In genomic region chr15:89343325-89343724, GRCm38 (mm10) we compare ENCODE assay signal across 28 mouse cellular contexts. TPM values are rescaled to one million over a fixed set of nuclear protein-coding genes. Genes with fewer than 3 reads are reported as not detected.
DNase-seq lines count a peak whose midpoint lies in the region; TF ChIP-seq lines count a peak whose summit lies in the region.
"Had no signal": no experiment of that assay in that cellular context is flagged by ENCODE, and none has a peak within 500 bp of the region (broad histone marks: within the 10 kb centered on the region; RNA-seq: fewer than 3 reads in every experiment).

No protein-coding gene starts in this region.

- H3K4me1 ChIP-seq in MEL (ENCODE audit: control insufficient read depth in 1 of 2, insufficient read depth in 2 of 2, low read length in 2 of 2): peaks cover 5% of the 10 kb centered on the region in 2 experiments
- H3K4me1 ChIP-seq: embryonic facial prominence, embryonic 12.5 days; hindbrain, embryonic 12.5 days; limb, embryonic 15.5 days; neural tube, embryonic 12.5 days had no signal

- no peak overlapping the region for H3K27ac ChIP-seq in layer of hippocampus, adult 2 months
- H3K27ac ChIP-seq in MEL (ENCODE audit: control insufficient read depth, low read depth, low read length): no peak overlapping the region
- H3K27ac ChIP-seq: embryonic facial prominence, embryonic 12.5 days; hindbrain, embryonic 12.5 days; limb, embryonic 15.5 days; neural tube, embryonic 12.5 days had no signal

- no peaks in the 10 kb centered on the region for H3K27me3 ChIP-seq in MEL (ENCODE audit: control insufficient read depth in 1 of 2, insufficient read depth in 2 of 2, low read length in 2 of 2)
- H3K27me3 ChIP-seq: embryonic facial prominence, embryonic 12.5 days; hindbrain, embryonic 12.5 days; limb, embryonic 15.5 days; neural tube, embryonic 12.5 days had no signal

- peak; percentile 68 for TF ChIP-seq CTCF in layer of hippocampus, adult 2 months (conservative IDR thresholded peaks at IDR 0.05)
- TF ChIP-seq CTCF in MEL (IDR thresholded peaks at IDR 0.05 in 2 of 3, conservative IDR thresholded peaks at IDR 0.05 in 1 of 3; ENCODE audit: control insufficient read depth in 1 of 3, insufficient read depth in 1 of 3, low read depth in 2 of 3, low read length in 3 of 3, poor library complexity in 1 of 3, severe bottlenecking in 1 of 3): peak in 2 of 3 experiments; percentile 23 to 51; a peak in 4 of 6 replicates

- TF ChIP-seq POLR2A in MEL (IDR thresholded peaks at IDR 0.05; ENCODE audit: control insufficient read depth in 1 of 2, insufficient read depth in 1 of 2, low read depth in 1 of 2, low read length in 2 of 2, poor library complexity in 1 of 2): no peak

- H3K9me3 ChIP-seq in MEL (replicated peaks; ENCODE audit: insufficient read depth, low read length): no peaks in the 10 kb centered on the region
- H3K9me3 ChIP-seq: embryonic facial prominence, embryonic 12.5 days; hindbrain, embryonic 12.5 days; limb, embryonic 15.5 days; neural tube, embryonic 12.5 days had no signal

- no peak overlapping the region for H3K4me3 ChIP-seq in layer of hippocampus, adult 2 months
- no peak overlapping the region for H3K4me3 ChIP-seq in MEL (ENCODE audit: control insufficient read depth in 1 of 2, insufficient read depth in 1 of 2, low read depth in 2 of 2, low read length in 2 of 2)
- H3K4me3 ChIP-seq: embryonic facial prominence, embryonic 12.5 days; hindbrain, embryonic 12.5 days; limb, embryonic 15.5 days; neural tube, embryonic 12.5 days had no signal

- peak; percentile 36 for TF ChIP-seq RAD21 in MEL (IDR thresholded peaks at IDR 0.05; ENCODE audit: low read depth, low read length)

- peak; percentile 17 for DNase-seq in cerebellum, adult 9-10 months
- no peak for DNase-seq in cerebellum, adult 11 months
- no peak for DNase-seq in layer of hippocampus, adult 2 months (ENCODE audit: low spot score in 2 of 2)
- no peak for DNase-seq in layer of hippocampus, postnatal 36 days
- DNase-seq in 3T3-L1 (ENCODE audit: low read depth, low spot score): peak; percentile 20
- DNase-seq in MEL (ENCODE audit: low read depth, low spot score): no peak
- no peak for DNase-seq in c-Kit-positive CD71-positive TER-119-positive erythroid progenitor cells, embryonic 14.5 days (ENCODE audit: low spot score)
- DNase-seq in right cerebral cortex, postnatal 36 days (ENCODE audit: low spot score in 2 of 2): no peak
- DNase-seq: adrenal gland, postnatal 10 days; cerebellum, adult 18-20 months; kidney, adult 11 months; lung, postnatal 10 days; right cerebral cortex, postnatal 14 days; thymus, postnatal 25 days had no signal

- no peaks in the 10 kb centered on the region for H3K36me3 ChIP-seq in MEL (ENCODE audit: control insufficient read depth in 1 of 2, insufficient read depth in 2 of 2, low read length in 2 of 2)
- H3K36me3 ChIP-seq: embryonic facial prominence, embryonic 12.5 days; hindbrain, embryonic 12.5 days; neural tube, embryonic 12.5 days had no signal

- no peaks in the 10 kb centered on the region for H3K79me2 ChIP-seq in MEL (ENCODE audit: control insufficient read depth, insufficient read depth, low read length, poor library complexity)

- TF ChIP-seq EP300 in MEL (IDR thresholded peaks at IDR 0.05; ENCODE audit: low read depth in 1 of 2, low read length in 2 of 2): no peak

- no peak overlapping the region for H3K9ac ChIP-seq in MEL (ENCODE audit: control insufficient read depth, low read depth, low read length, poor library complexity, severe bottlenecking)
- H3K9ac ChIP-seq: embryonic facial prominence, embryonic 12.5 days; hindbrain, embryonic 12.5 days; limb, embryonic 15.5 days; neural tube, embryonic 12.5 days had no signal

TF ChIP-seq in MEL, 35 proteins besides CTCF, POLR2A, EP300 and RAD21:
- TF ChIP-seq TBP (IDR thresholded peaks at IDR 0.05; ENCODE audit: low read depth, low read length) (no peak), USF2 (IDR thresholded peaks at IDR 0.05; ENCODE audit: borderline replicate concordance in 1 of 2, insufficient read depth in 1 of 2, low read depth in 1 of 2, low read length in 2 of 2) (no peak), POLR2AphosphoS5 (IDR thresholded peaks at IDR 0.05; ENCODE audit: borderline replicate concordance, low read depth, low read length) (no peak), TAL1 (IDR thresholded peaks at IDR 0.05; ENCODE audit: low read length) (no peak), MAZ (IDR thresholded peaks at IDR 0.05; ENCODE audit: low read depth, low read length) (no peak), GATA1 (IDR thresholded peaks at IDR 0.05; ENCODE audit: low read depth, low read length) (no peak), UBTF (IDR thresholded peaks at IDR 0.05; ENCODE audit: borderline replicate concordance, insufficient read depth, low read depth, low read length) (no peak), MYC (IDR thresholded peaks at IDR 0.05; ENCODE audit: low read depth, low read length) (no peak), ELF1 (IDR thresholded peaks at IDR 0.05; ENCODE audit: low read depth, low read length) (no peak), MEF2A (IDR thresholded peaks at IDR 0.05; ENCODE audit: extremely low read depth, insufficient replicate concordance, low read depth, low read length, poor library complexity, severe bottlenecking) (no peak), ZC3H11A (IDR thresholded peaks at IDR 0.05; ENCODE audit: low read depth, low read length) (0 out of 2 replicates have a peak, but pooled peaks have one; percentile 25), SMC3 (IDR thresholded peaks at IDR 0.05; ENCODE audit: low read depth, low read length) (peak; percentile 31), JUND (IDR thresholded peaks at IDR 0.05; ENCODE audit: low read depth, low read length) (no peak), KAT2A (conservative IDR thresholded peaks at IDR 0.05; ENCODE audit: low read depth, low read length) (no peak), ZKSCAN1 (IDR thresholded peaks at IDR 0.05; ENCODE audit: low read depth, low read length) (no peak)

RNA-seq across cellular contexts. Expression of gene Miox, which starts 9.1 kb away (rescaled TPM):
- total RNA-seq in layer of hippocampus, adult 2 months (2021): not detected
- not detected for total RNA-seq in layer of hippocampus, postnatal 36 days (2021)
- not detected in 2 replicates for total RNA-seq in MEL (2012; rRNA removed)
- not detected for polyA plus RNA-seq in MEL (2012; ENCODE audit: insufficient read depth in 1 of 2, insufficient read length in 2 of 2, low read depth in 1 of 2, low replicate concordance in 2 of 2, missing spikeins in 1 of 2)
- total RNA-seq: gastrocnemius, adult 8-10 months; heart, adult 8-10 months; layer of hippocampus, postnatal 10 days; left cerebral cortex, postnatal 25 days; megakaryocyte-erythroid progenitor cell, adult 5-6 weeks had no signal
- polyA plus RNA-seq: brain, embryonic 14.5 days; C2C12; cortical plate, adult 2 months; embryonic facial prominence, embryonic 12.5 days; forebrain, embryonic 16.5 days; heart, embryonic 16.5 days; hindbrain, embryonic 12.5 days; limb, embryonic 15.5 days; neural tube, embryonic 12.5 days had no signal

RNA-seq across cellular contexts. Expression of gene Lmf2, which starts 12.1 kb away (rescaled TPM):
- total RNA-seq in layer of hippocampus, adult 2 months (2021): 10 to 100 TPM; 14.8 to 20.0 TPM
- total RNA-seq in layer of hippocampus, postnatal 36 days (2021): 10 to 100 TPM; 19.7 to 21.4 TPM
- total RNA-seq in MEL (2012; rRNA removed): 14.5 and 14.7 TPM in 2 replicates
- 10 to 100 TPM in 1 of 2 experiments, not detected in 1; 52.0 TPM for polyA plus RNA-seq in MEL (2012; ENCODE audit: insufficient read depth in 1 of 2, insufficient read length in 2 of 2, low read depth in 1 of 2, low replicate concordance in 2 of 2, missing spikeins in 1 of 2)

RNA-seq across cellular contexts. Expression of gene Ncaph2, which starts 12.2 kb away (rescaled TPM):
- total RNA-seq in layer of hippocampus, adult 2 months (2021): 100 to 1,000 TPM in 1 of 2 experiments, 10 to 100 TPM in 1; 97.6 to 101 TPM
- total RNA-seq in layer of hippocampus, postnatal 36 days (2021): 10 to 100 TPM; 87.0 to 95.3 TPM
- total RNA-seq in MEL (2012; rRNA removed): 126 and 137 TPM in 2 replicates
- polyA plus RNA-seq in MEL (2012; ENCODE audit: insufficient read depth in 1 of 2, insufficient read length in 2 of 2, low read depth in 1 of 2, low replicate concordance in 2 of 2, missing spikeins in 1 of 2): 100 to 1,000 TPM; 160 to 165 TPM

RNA-seq across cellular contexts. Expression of gene Adm2, which starts 20.8 kb away (rescaled TPM):
- not detected for total RNA-seq in layer of hippocampus, adult 2 months (2021)
- not detected for total RNA-seq in layer of hippocampus, postnatal 36 days (2021)
- 1.4 and 7.1 TPM in 2 replicates for total RNA-seq in MEL (2012; rRNA removed)
- 10 to 100 TPM in 1 of 2 experiments, not detected in 1; 18.2 TPM for polyA plus RNA-seq in MEL (2012; ENCODE audit: insufficient read depth in 1 of 2, insufficient read length in 2 of 2, low read depth in 1 of 2, low replicate concordance in 2 of 2, missing spikeins in 1 of 2)
- total RNA-seq: adrenal gland, postnatal 10 days; gastrocnemius, adult 8-10 months; heart, adult 8-10 months; layer of hippocampus, postnatal 10 days; left cerebral cortex, postnatal 25 days; megakaryocyte-erythroid progenitor cell, adult 5-6 weeks had no signal
- polyA plus RNA-seq: brain, embryonic 14.5 days; cortical plate, adult 2 months; embryonic facial prominence, embryonic 12.5 days; forebrain, embryonic 16.5 days; hindbrain, embryonic 12.5 days; neural tube, embryonic 12.5 days had no signal

RNA-seq across cellular contexts. Expression of gene Sbf1, which starts 28.2 kb away (rescaled TPM):
- 100 to 1,000 TPM; 356 to 361 TPM for total RNA-seq in layer of hippocampus, adult 2 months (2021)
- 100 to 1,000 TPM; 330 to 340 TPM for total RNA-seq in layer of hippocampus, postnatal 36 days (2021)
- 80.4 and 84.6 TPM in 2 replicates for total RNA-seq in MEL (2012; rRNA removed)
- 100 to 1,000 TPM in 1 of 2 experiments, not detected in 1; 147 TPM for polyA plus RNA-seq in MEL (2012; ENCODE audit: insufficient read depth in 1 of 2, insufficient read length in 2 of 2, low read depth in 1 of 2, low replicate concordance in 2 of 2, missing spikeins in 1 of 2)

Comparison
In these comparisons a context has a peak if more than half of its experiments do, and no peak if none do; other contexts are left out.
1. DNase-seq: peak in cerebellum, adult 9-10 months (single experiment) and 3T3-L1 (single experiment); none in cerebellum, adult 11 months (single experiment), layer of hippocampus, adult 2 months (0 of 2), layer of hippocampus, postnatal 36 days (0 of 2), MEL (single experiment), c-Kit-positive CD71-positive TER-119-positive erythroid progenitor cells, embryonic 14.5 days (single experiment) and right cerebral cortex, postnatal 36 days (0 of 2).